In the genomic region with DNA sequence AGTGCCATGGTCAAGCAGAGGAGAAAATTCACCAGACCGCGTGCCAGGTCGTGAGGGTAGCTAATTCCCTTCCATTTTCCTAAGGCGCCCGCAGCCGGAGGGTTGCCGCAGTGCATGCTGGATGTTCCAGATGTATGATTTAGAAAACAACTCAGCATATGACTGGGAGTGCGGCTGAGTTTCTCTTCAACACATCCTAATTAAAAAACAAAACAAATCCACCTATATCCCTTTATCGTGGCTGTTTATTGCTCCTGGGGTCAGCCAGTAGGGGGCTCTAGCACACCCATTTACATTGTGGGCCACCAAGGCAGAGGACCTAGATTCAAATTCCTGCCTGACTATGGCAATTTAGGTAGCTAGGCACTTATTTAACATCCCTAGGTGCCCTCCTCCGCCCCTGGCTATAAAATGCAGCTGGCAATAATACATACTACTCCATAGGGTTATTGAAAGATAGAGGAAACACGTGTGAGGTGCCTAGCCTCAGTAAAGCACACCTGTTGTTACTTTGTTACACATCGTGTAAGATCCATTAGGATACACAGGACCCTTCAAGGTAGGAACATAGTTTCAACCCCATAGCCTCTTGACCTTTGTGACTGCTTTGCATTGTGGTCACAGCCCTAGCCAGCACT, we compare ENCODE assay signal across 8 mouse cellular contexts.
DNase-seq lines count a peak whose midpoint lies in the region; ATAC-seq and TF ChIP-seq lines count a peak whose summit lies in the region.

No protein-coding gene starts in this region.

- H3K36me3 ChIP-seq in kidney, postnatal 0 days (ENCODE audit: insufficient read depth, low read length), result no peaks in the 10 kb centered on the region
- no peaks in the 10 kb centered on the region for H3K36me3 ChIP-seq in hindbrain, embryonic 11.5 days (ENCODE audit: control insufficient read depth, insufficient read depth, low read length)
- no peaks in the 10 kb centered on the region for H3K36me3 ChIP-seq in midbrain, embryonic 13.5 days

- DNase-seq in kidney, postnatal 0 days (ENCODE audit: low spot score), result no peak
- DNase-seq in kidney, postnatal 4 days, result no peak
- DNase-seq in c-Kit-positive CD71-positive TER-119-positive erythroid progenitor cells, embryonic 14.5 days (ENCODE audit: low spot score), result peak; percentile 17
- DNase-seq in hindbrain, embryonic 11.5 days (ENCODE audit: low spot score), result no peak
- no peak for DNase-seq in natural killer cell, adult 2 months (ENCODE audit: low spot score in 2 of 2)
- no peak for DNase-seq in right cerebral cortex, postnatal 4 days
- no peak for DNase-seq in ovary, postnatal 10 days (ENCODE audit: low spot score)

- peak overlapping the region; percentile 79 for H3K27ac ChIP-seq in kidney, postnatal 0 days
- 0 out of 2 replicates have a peak overlapping the region, but pooled peaks have one; percentile 80 for H3K27ac ChIP-seq in hindbrain, embryonic 11.5 days (ENCODE audit: low read depth, low read length)
- H3K27ac ChIP-seq in midbrain, embryonic 13.5 days, result peak overlapping the region; percentile 85

- H3K9ac ChIP-seq in kidney, postnatal 0 days (ENCODE audit: low read depth, low read length), result no peak overlapping the region
- no peak overlapping the region for H3K9ac ChIP-seq in hindbrain, embryonic 11.5 days (ENCODE audit: low read depth, low read length)
- H3K9ac ChIP-seq in midbrain, embryonic 13.5 days (replicated peaks), result no peak overlapping the region

- no peak for ATAC-seq in kidney, postnatal 0 days (replicated peaks; ENCODE audit: low FRiP score, low read depth)
- ATAC-seq in hindbrain, embryonic 11.5 days (ENCODE audit: low FRiP score), result no peak; the same call in 1 of the 2 replicates
- no peak for ATAC-seq in midbrain, embryonic 13.5 days

- H3K4me3 ChIP-seq in kidney, postnatal 0 days (replicated peaks; ENCODE audit: low read depth, low read length), result no peak overlapping the region
- H3K4me3 ChIP-seq in hindbrain, embryonic 11.5 days (ENCODE audit: low read depth, low read length), result no peak overlapping the region
- no peak overlapping the region for H3K4me3 ChIP-seq in midbrain, embryonic 13.5 days (replicated peaks)

- H3K4me1 ChIP-seq in kidney, postnatal 0 days (replicated peaks; ENCODE audit: insufficient read depth, low read length), result peaks cover 30% of the 10 kb centered on the region
- H3K4me1 ChIP-seq in hindbrain, embryonic 11.5 days (replicated peaks; ENCODE audit: control insufficient read depth, insufficient read depth, low read length), result peaks cover 16% of the 10 kb centered on the region
- H3K4me1 ChIP-seq in midbrain, embryonic 13.5 days (replicated peaks), result peaks cover 79% of the 10 kb centered on the region

- no peak overlapping the region for H3K4me2 ChIP-seq in kidney, postnatal 0 days (ENCODE audit: low read length)
- no peak overlapping the region for H3K4me2 ChIP-seq in hindbrain, embryonic 11.5 days (replicated peaks; ENCODE audit: low read depth, low read length)
- peak overlapping the region; percentile 41; the same call in 1 of the 2 replicates for H3K4me2 ChIP-seq in midbrain, embryonic 13.5 days (replicated peaks)

- H3K27me3 ChIP-seq in kidney, postnatal 0 days (ENCODE audit: insufficient read depth, low read length), result no peaks in the 10 kb centered on the region
- H3K27me3 ChIP-seq in hindbrain, embryonic 11.5 days (ENCODE audit: control insufficient read depth, insufficient read depth, low read length), result no peaks in the 10 kb centered on the region
- no peaks in the 10 kb centered on the region for H3K27me3 ChIP-seq in midbrain, embryonic 13.5 days

- no peaks in the 10 kb centered on the region for H3K9me3 ChIP-seq in kidney, postnatal 0 days (replicated peaks; ENCODE audit: low read length)
- H3K9me3 ChIP-seq in hindbrain, embryonic 11.5 days (ENCODE audit: control insufficient read depth, low read length), result no peaks in the 10 kb centered on the region
- no peaks in the 10 kb centered on the region for H3K9me3 ChIP-seq in midbrain, embryonic 13.5 days

- 75% methylated on average over 12 of the region's 12 CpGs for WGBS in kidney, postnatal 0 days
- WGBS in hindbrain, embryonic 11.5 days, result 71% methylated on average over 12 of the region's 12 CpGs
- WGBS in midbrain, embryonic 13.5 days, result 77% methylated on average over 12 of the region's 12 CpGs

- TF ChIP-seq CTCF in kidney, postnatal 0 days (IDR thresholded peaks at IDR 0.05; ENCODE audit: low read depth), result peak; percentile 59
